Mouse (Mus musculus) CH12.LX (cell line): ENCODE measurements at regions not wholly inside any gene's neighbourhood (a gene's known extent, or its start where the extent isn't known, plus 50 kb on each side); places are given as distances from the start of the nearest gene placed in this dataset.

Source experiments
- DNase-seq: peaks from one replicate; pipeline ENCODE4 v3.0.0-alpha.2; 2013; ENCODE audit errors: extremely low read depth
- H3K27ac ChIP-seq: 2 replicates; pipeline ENCODE4 v1.5.1; 2012; ENCODE audit warnings: low read depth, mild to moderate bottlenecking, control low read depth, moderate library complexity; ENCODE audit not compliant: insufficient read depth
- H3K27me3 ChIP-seq: replicated peaks from 2 replicates; pipeline ENCODE3; 2012; ENCODE audit warnings: inconsistent platforms
- H3K36me3 ChIP-seq, 2 experiments: replicated peaks in 1 of 2; 2 replicates each; pipeline versions ENCODE3 to v1.6.1; 2012; ENCODE audit warnings: inconsistent platforms in 1 of 2, low read length in 1 of 2, mild to moderate bottlenecking in 1 of 2, mixed read lengths in 1 of 2, moderate library complexity in 1 of 2; ENCODE audit not compliant: control insufficient read depth in 1 of 2, insufficient read depth in 1 of 2
- H3K4me1 ChIP-seq, 2 experiments: 2 replicates each; pipeline ENCODE4 v1.6.1; 2012; ENCODE audit warnings: inconsistent platforms in 1 of 2, moderate library complexity in 1 of 2; ENCODE audit not compliant: insufficient read depth in 2 of 2, control insufficient read depth in 1 of 2
- H3K4me2 ChIP-seq: 2 replicates; pipeline ENCODE4 v1.6.1; 2012; ENCODE audit warnings: low read depth, mild to moderate bottlenecking, control low read depth; ENCODE audit not compliant: poor library complexity, insufficient read depth, severe bottlenecking
- H3K4me3 ChIP-seq, 3 experiments: fragments of 150-350 bp in 1 of 3; sonication (generic) in 1 of 3; replicated peaks in 1 of 3; 2 replicates each; pipeline versions ENCODE3 to v1.5.1; 2011 to 2012; ENCODE audit warnings: low read depth in 2 of 3, low read length in 2 of 3, mild to moderate bottlenecking in 2 of 3, moderate library complexity in 2 of 3, control low read depth in 1 of 3, improper control_type of control experiment in 1 of 3, inconsistent platforms in 1 of 3, mixed read lengths in 1 of 3; ENCODE audit not compliant: poor library complexity in 1 of 3
- H3K79me2 ChIP-seq: replicated peaks from 2 replicates; pipeline ENCODE4 v1.6.1; 2012; ENCODE audit warnings: mild to moderate bottlenecking, moderate library complexity; ENCODE audit not compliant: control insufficient read depth, poor library complexity, insufficient read depth, severe bottlenecking; ENCODE audit errors: extremely low read depth
- H3K9ac ChIP-seq: 2 replicates; pipeline ENCODE4 v1.6.1; 2012; ENCODE audit warnings: low read depth, mild to moderate bottlenecking, control low read depth, moderate library complexity; ENCODE audit not compliant: insufficient read depth
- H3K9me3 ChIP-seq: replicated peaks from 2 replicates; pipeline ENCODE3; 2012; ENCODE audit warnings: low read length, inconsistent platforms, mixed read lengths
- CTCF ChIP-seq, 2 experiments: IDR thresholded peaks in 1 of 2; conservative IDR thresholded peaks in 1 of 2; 2 replicates each; pipeline ENCODE4 v1.5.1; 2011 to 2012; ENCODE audit warnings: low read depth in 2 of 2, low read length in 2 of 2, improper control_type of control experiment in 1 of 2, inconsistent platforms in 1 of 2, mild to moderate bottlenecking in 1 of 2, moderate library complexity in 1 of 2
- E2F4 ChIP-seq: IDR thresholded peaks from 2 replicates; pipeline ENCODE4 v1.6.1; 2011; ENCODE audit warnings: low read depth, low read length, improper control_type of control experiment; ENCODE audit not compliant: insufficient replicate concordance
- EP300 ChIP-seq: IDR thresholded peaks from 2 replicates; pipeline ENCODE4 v1.6.1; 2011; ENCODE audit warnings: low read length, improper control_type of control experiment
- ETS1 ChIP-seq: conservative IDR thresholded peaks from 2 replicates; pipeline ENCODE4 v1.6.1; 2012; ENCODE audit warnings: low read depth, mild to moderate bottlenecking, inconsistent platforms, low read length, improper control_type of control experiment, moderate library complexity
- GABPA ChIP-seq: IDR thresholded peaks from 2 replicates; pipeline ENCODE4 v1.6.1; 2012; ENCODE audit warnings: low read depth, low read length, improper control_type of control experiment, inconsistent platforms; ENCODE audit not compliant: insufficient replicate concordance
- IRF4 ChIP-seq: IDR thresholded peaks from 2 replicates; pipeline ENCODE4 v1.6.1; 2014; ENCODE audit warnings: low read depth, mild to moderate bottlenecking, inconsistent platforms, low read length, improper control_type of control experiment
- MAZ ChIP-seq: IDR thresholded peaks from 2 replicates; pipeline ENCODE4 v1.6.1; 2012; ENCODE audit warnings: low read depth, mild to moderate bottlenecking, inconsistent platforms, low read length, improper control_type of control experiment, moderate library complexity
- MEF2A ChIP-seq: IDR thresholded peaks from 2 replicates; pipeline ENCODE4 v1.6.1; 2014; ENCODE audit warnings: low read depth, mild to moderate bottlenecking, inconsistent platforms, low read length, improper control_type of control experiment, borderline replicate concordance
- MXI1 ChIP-seq: IDR thresholded peaks from 2 replicates; pipeline ENCODE4 v1.6.1; 2011; ENCODE audit warnings: mild to moderate bottlenecking, low read depth, low read length, improper control_type of control experiment
- POLR2A ChIP-seq: IDR thresholded peaks from 2 replicates; pipeline ENCODE4 v1.6.1; 2011; ENCODE audit warnings: low read depth, mild to moderate bottlenecking, improper control_type of control experiment, low read length
- POLR2AphosphoS2 ChIP-seq: IDR thresholded peaks from 2 replicates; pipeline ENCODE4 v1.6.1; 2011; ENCODE audit warnings: low read depth, low read length, improper control_type of control experiment
- RAD21 ChIP-seq: IDR thresholded peaks from 2 replicates; pipeline ENCODE4 v1.6.1; 2011; ENCODE audit warnings: low read depth, mild to moderate bottlenecking, low read length, improper control_type of control experiment, moderate library complexity
- RCOR1 ChIP-seq: conservative IDR thresholded peaks from 2 replicates; pipeline ENCODE4 v1.6.1; 2012; ENCODE audit warnings: low read depth, mild to moderate bottlenecking, inconsistent platforms, low read length, improper control_type of control experiment
- SMC3 ChIP-seq: IDR thresholded peaks from 2 replicates; pipeline ENCODE4 v1.6.1; 2011; ENCODE audit warnings: low read depth, low read length, improper control_type of control experiment
- TBP ChIP-seq: conservative IDR thresholded peaks from 2 replicates; pipeline ENCODE4 v1.6.1; 2011; ENCODE audit warnings: low read depth, low read length, improper control_type of control experiment
- ZKSCAN1 ChIP-seq: IDR thresholded peaks from 2 replicates; pipeline ENCODE4 v1.6.1; 2012; ENCODE audit warnings: low read depth, inconsistent platforms, low read length, improper control_type of control experiment, borderline replicate concordance
- ZMIZ1 ChIP-seq: IDR thresholded peaks from 2 replicates; pipeline ENCODE4 v1.6.1; 2012; ENCODE audit warnings: low read depth, mild to moderate bottlenecking, inconsistent platforms, low read length, improper control_type of control experiment
- ZNF384 ChIP-seq: IDR thresholded peaks from 2 replicates; pipeline ENCODE4 v1.6.1; 2012; ENCODE audit warnings: low read depth, low read length, improper control_type of control experiment, inconsistent platforms
- dilution Hi-C: fragments of 300-500 bp; cut with MboI; formaldehyde crosslinking; loops from 2 replicates; pipeline ENCODE4 v1.14.3; 2020; ENCODE audit warnings: low sequenced_read_pairs; ENCODE audit not compliant: extremely low pct_unique_long_range_greater_than_20kb, extremely low pct_ligation_motif_present
- in situ Hi-C: fragments of 300-500 bp; cut with MboI; formaldehyde crosslinking; loops from 3 replicates; pipeline ENCODE4 v1.14.3; 2019; ENCODE audit warnings: low sequenced_read_pairs, low pct_ligation_motif_present, low pct_unique_long_range_greater_than_20kb, mixed read lengths

- Histone ChIP-seq H3K27ac (no peak overlapping the region), H3K4me3 (no peak overlapping the region), H3K9ac (no peak overlapping the region), H3K36me3 (no peaks in the 10 kb centered on the region), H3K79me2 (no peaks in the 10 kb centered on the region)
- in situ Hi-C loops, result no loop called here
- no peak for DNase-seq
- no peak for TF ChIP-seq SMC3
- TF ChIP-seq ETS1, result no peak
- no peak for TF ChIP-seq CTCF (conservative IDR thresholded peaks at IDR 0.05 in 1 of 2, IDR thresholded peaks at IDR 0.05 in 1 of 2; ENCODE audit: low read depth in 2 of 2, low read length in 2 of 2)
- no peak for TF ChIP-seq ZKSCAN1
- TF ChIP-seq POLR2A, result no peak
- TF ChIP-seq MAZ, result no peak
- no peak for TF ChIP-seq MXI1
- TF ChIP-seq MEF2A, result no peak
- TF ChIP-seq ZNF384, result no peak
- TF ChIP-seq POLR2AphosphoS2, result no peak
- no peak for TF ChIP-seq GABPA
- TF ChIP-seq, all 38 proteins: peak for 0
- dilution Hi-C loops, result no loop called here
- peaks cover 83% of the 10 kb centered on the region for H3K9me3 ChIP-seq
- H3K4me1 ChIP-seq, result no peaks in the 10 kb centered on the region
- H3K4me2 ChIP-seq, result no peak overlapping the region
- no peaks in the 10 kb centered on the region for H3K27me3 ChIP-seq
These were observed 355.9 kb upstream of the 3110018I06Rik start for GRCm38 (mm10) chr12:107132501-107132900.

- H3K9me3 ChIP-seq, result peaks cover 89% of the 10 kb centered on the region
These were observed 354.1 kb upstream of the 3110018I06Rik start for GRCm38 (mm10) chr12:107134353-107134752.

More at GRCm38 (mm10) chr12:107134353-107134752, 354.1 kb upstream of the 3110018I06Rik start:
- Histone ChIP-seq H3K36me3 (no peaks in the 10 kb centered on the region), H3K4me1 (no peaks in the 10 kb centered on the region), H3K79me2 (no peaks in the 10 kb centered on the region), H3K4me2 (no peak overlapping the region), H3K27me3 (no peaks in the 10 kb centered on the region), H3K27ac (no peak overlapping the region), H3K4me3 (no peak overlapping the region), H3K9ac (no peak overlapping the region)
- in situ Hi-C loops, result no loop called here
- dilution Hi-C loops, result no loop called here
- DNase-seq, result no peak
- TF ChIP-seq RCOR1, result no peak
- TF ChIP-seq POLR2A, result no peak
- no peak for TF ChIP-seq RAD21
- no peak for TF ChIP-seq ZKSCAN1
- TF ChIP-seq E2F4, result no peak
- no peak for TF ChIP-seq IRF4
- TF ChIP-seq ZMIZ1, result no peak
- TF ChIP-seq EP300, result no peak
- no peak for TF ChIP-seq TBP
- TF ChIP-seq POLR2AphosphoS2, result no peak
